In the genomic region with DNA sequence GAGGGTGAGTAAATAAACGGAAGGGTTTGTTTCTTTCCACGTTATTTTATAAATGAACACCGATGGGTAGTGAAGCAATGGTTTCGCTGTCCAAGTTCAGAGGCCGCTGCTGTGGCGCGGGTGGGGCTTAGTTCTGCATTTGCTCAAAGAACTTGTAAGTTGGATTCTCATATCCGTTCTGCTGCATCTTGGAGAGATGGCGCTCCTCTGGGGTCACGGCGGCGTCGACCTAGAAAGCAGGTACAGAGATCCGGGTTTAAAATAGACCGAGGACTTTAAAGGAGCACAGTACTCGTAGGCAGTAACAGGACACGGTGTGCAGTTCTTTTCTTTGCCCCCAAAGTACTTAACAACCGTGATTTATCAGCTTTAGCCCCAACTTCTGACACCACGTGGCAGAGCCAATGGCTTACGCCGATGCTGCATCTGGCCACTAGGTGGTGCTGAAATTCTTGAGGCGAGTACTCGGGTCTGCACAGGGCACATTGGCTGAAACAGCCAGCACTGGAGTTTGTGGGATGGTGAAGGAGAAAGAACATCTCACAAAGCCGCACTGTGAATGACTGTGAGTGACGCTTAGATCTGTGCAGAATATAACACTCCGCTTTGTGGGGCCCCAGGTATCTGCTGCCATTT, we compare ENCODE assay signal across 9 mouse cellular contexts.
DNase-seq lines count a peak whose midpoint lies in the region; ATAC-seq and TF ChIP-seq lines count a peak whose summit lies in the region.
"Had no signal": no experiment of that assay in that cellular context is flagged by ENCODE, and none has a peak within 500 bp of the region (broad histone marks: within the 10 kb centered on the region; RNA-seq: fewer than 3 reads in every experiment).

No protein-coding gene starts in this region.

- peak; percentile 91 for TF ChIP-seq CTCF in ES-Bruce4 (IDR thresholded peaks at IDR 0.05; ENCODE audit: low read depth, low read length)
- peak; percentile 99 for TF ChIP-seq CTCF in layer of hippocampus, adult 2 months (conservative IDR thresholded peaks at IDR 0.05)
- peak; percentile 98 for TF ChIP-seq CTCF in lung, embryonic 14.5 days (IDR thresholded peaks at IDR 0.05; ENCODE audit: low read depth)
- peak; percentile 77; the same call in 1 of the 2 replicates for TF ChIP-seq CTCF in thymus, adult 2 months (IDR thresholded peaks at IDR 0.05; ENCODE audit: borderline replicate concordance, control insufficient read depth, extremely low read depth, insufficient read depth, low read length, poor library complexity)

- 27% methylated on average over 26 of the region's 26 CpGs for WGBS in lung, embryonic 14.5 days
- WGBS in thymus, adult 2 months = 41% methylated on average over 26 of the region's 26 CpGs

- 0 out of 2 replicates have a peak overlapping the region, but pooled peaks have one; percentile 19 for H3K4me3 ChIP-seq in ES-Bruce4 (ENCODE audit: low read depth, low read length)
- H3K4me3 ChIP-seq in layer of hippocampus, adult 2 months = no peak overlapping the region
- no peak overlapping the region for H3K4me3 ChIP-seq in lung, embryonic 14.5 days (ENCODE audit: low read depth, low read length)
- H3K4me3 ChIP-seq in thymus, adult 2 months (ENCODE audit: control insufficient read depth, insufficient read depth, low read length) = no peak overlapping the region

- H3K4me1 ChIP-seq in ES-Bruce4 (ENCODE audit: control insufficient read depth, insufficient read depth, low read length) = no peaks in the 10 kb centered on the region
- no peaks in the 10 kb centered on the region for H3K4me1 ChIP-seq in lung, embryonic 14.5 days (ENCODE audit: insufficient read depth)
- H3K4me1 ChIP-seq in thymus, adult 2 months (replicated peaks; ENCODE audit: control insufficient read depth, insufficient read depth, low read length) = no peaks in the 10 kb centered on the region

- H3K9me3 ChIP-seq in ES-Bruce4 (replicated peaks; ENCODE audit: control insufficient read depth, insufficient read depth, low read length, poor library complexity, severe bottlenecking) = no peaks in the 10 kb centered on the region
- no peaks in the 10 kb centered on the region for H3K9me3 ChIP-seq in lung, embryonic 14.5 days (ENCODE audit: low read depth, low read length)

- no peak overlapping the region for H3K27ac ChIP-seq in ES-Bruce4 (ENCODE audit: insufficient read depth, low read length)
- H3K27ac ChIP-seq in layer of hippocampus, adult 2 months = peak overlapping the region; percentile 25; the same call in 1 of the 2 replicates
- H3K27ac ChIP-seq in lung, embryonic 14.5 days (ENCODE audit: low read depth) = no peak overlapping the region
- no peak overlapping the region for H3K27ac ChIP-seq in thymus, adult 2 months (ENCODE audit: control insufficient read depth, insufficient read depth, low read length)
- H3K27ac ChIP-seq: macrophage had no signal

- no peaks in the 10 kb centered on the region for H3K36me3 ChIP-seq in ES-Bruce4 (ENCODE audit: control insufficient read depth, insufficient read depth, low read length, poor library complexity, severe bottlenecking)
- peaks cover 43% of the 10 kb centered on the region for H3K36me3 ChIP-seq in lung, embryonic 14.5 days (ENCODE audit: insufficient read depth)
- no peaks in the 10 kb centered on the region for H3K36me3 ChIP-seq in thymus, adult 2 months (ENCODE audit: control insufficient read depth, insufficient read depth, low read length)

- 0 out of 2 replicates have a peak, but pooled peaks cover 1% of the 10 kb centered on the region for H3K27me3 ChIP-seq in ES-Bruce4 (ENCODE audit: control insufficient read depth, insufficient read depth, low read length, poor library complexity, severe bottlenecking)
- no peaks in the 10 kb centered on the region for H3K27me3 ChIP-seq in lung, embryonic 14.5 days (ENCODE audit: insufficient read depth, low read length)
- H3K27me3 ChIP-seq in thymus, adult 2 months (ENCODE audit: control insufficient read depth, insufficient read depth, low read length) = no peaks in the 10 kb centered on the region

- peak overlapping the region; percentile 33 for H3K4me2 ChIP-seq in lung, embryonic 14.5 days

- peak; percentile 87 to 91 for DNase-seq in cerebellum, adult 18-20 months
- DNase-seq in forelimb bud, embryonic 11.5 days (ENCODE audit: low read depth, low spot score) = peak; percentile 87
- peak; percentile 92 for DNase-seq in heart, postnatal 4 days
- peak; percentile 86 to 88 for DNase-seq in layer of hippocampus, adult 2 months (ENCODE audit: low spot score in 2 of 2)
- peak; percentile 98 for DNase-seq in lung, embryonic 14.5 days
- peak; percentile 63 for DNase-seq in ovary, adult 18-20 months (ENCODE audit: low spot score)
- DNase-seq in thymus, adult 2 months = peak; percentile 67

- peak; percentile 93 for ATAC-seq in lung, embryonic 14.5 days (ENCODE audit: insufficient read depth)

- no peak for TF ChIP-seq POLR2A in ES-Bruce4 (IDR thresholded peaks at IDR 0.05; ENCODE audit: insufficient read depth, low read length)
- no peak for TF ChIP-seq POLR2A in thymus, adult 2 months (IDR thresholded peaks at IDR 0.05; ENCODE audit: control insufficient read depth, extremely low read depth, insufficient read depth, low read length, poor library complexity)

- no peak for TF ChIP-seq EP300 in ES-Bruce4 (IDR thresholded peaks at IDR 0.05; ENCODE audit: insufficient read depth, low read depth, low read length)

- H3K9ac ChIP-seq in ES-Bruce4 (ENCODE audit: low read depth, poor library complexity, severe bottlenecking) = no peak overlapping the region
- H3K9ac ChIP-seq in lung, embryonic 14.5 days = no peak overlapping the region
